Comparison of ENCODE assay signal across 14 mouse cellular contexts in the genomic region with DNA sequence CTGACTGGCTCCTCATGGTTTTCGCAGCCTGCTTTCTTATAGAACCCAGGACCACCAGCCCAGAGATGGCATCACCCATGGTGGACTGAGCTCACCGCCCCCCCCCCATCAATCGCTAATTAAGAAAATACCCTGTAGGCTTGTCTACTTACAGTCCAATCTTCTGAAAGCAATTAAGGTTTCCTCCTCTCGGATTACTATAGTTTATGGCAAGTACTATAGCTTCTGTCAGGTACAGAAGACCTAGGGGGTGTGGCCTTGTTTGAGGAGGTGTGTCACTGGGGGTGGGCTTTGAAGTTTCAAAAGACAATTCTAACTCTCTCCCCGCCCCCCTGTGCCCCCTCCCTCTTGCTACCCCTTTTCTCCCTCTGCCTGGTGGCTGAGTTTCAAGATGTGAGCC.
"Had no signal": no experiment of that assay in that cellular context is flagged by ENCODE, and none has a peak within 500 bp of the region (broad histone marks: within the 10 kb centered on the region; RNA-seq: fewer than 3 reads in every experiment).

No protein-coding gene starts in this region.

- H3K4me2 ChIP-seq: liver, embryonic 11.5 days; liver, embryonic 15.5 days; midbrain, embryonic 11.5 days; midbrain, embryonic 15.5 days; neural tube, embryonic 13.5 days had no signal

- H3K27ac ChIP-seq: liver, embryonic 15.5 days; midbrain, embryonic 15.5 days; neural tube, embryonic 13.5 days had no signal

- H3K9ac ChIP-seq: liver, embryonic 15.5 days; midbrain, embryonic 15.5 days; neural tube, embryonic 13.5 days had no signal

- DNase-seq: kidney, postnatal 36 days; layer of hippocampus, adult 9-11 months; lung, adult 2 months; lung, postnatal 4 days; retina, postnatal 1 day; right cerebral cortex, postnatal 14 days; thymus, postnatal 4 days had no signal

- H3K9me3 ChIP-seq: liver, embryonic 15.5 days; megakaryocyte, embryonic 14.5 days; midbrain, embryonic 15.5 days; neural tube, embryonic 13.5 days had no signal

- H3K36me3 ChIP-seq: liver, embryonic 15.5 days; midbrain, embryonic 15.5 days; neural tube, embryonic 13.5 days had no signal

- H3K4me1 ChIP-seq: midbrain, embryonic 15.5 days; neural tube, embryonic 13.5 days had no signal

- H3K27me3 ChIP-seq: megakaryocyte, embryonic 14.5 days; midbrain, embryonic 15.5 days; neural tube, embryonic 13.5 days had no signal

- H3K4me3 ChIP-seq: liver, embryonic 15.5 days; megakaryocyte, embryonic 14.5 days; midbrain, embryonic 15.5 days; neural tube, embryonic 13.5 days had no signal

- ATAC-seq: lung, postnatal 0 days; midbrain, embryonic 15.5 days had no signal
